Mouse (Mus musculus): ENCODE measurements around the gene Gabrg3. TPM values are rescaled to one million over a fixed set of nuclear protein-coding genes. Genes with fewer than 3 reads are reported as not detected.

Gabrg3 gene
- total RNA-seq, 4 experiments from 2014 or later: 2.6 to 11.3 (median 6.9) TPM

GRCm38 (mm10) chr7:57050906-57051635 lies 335.9 kb downstream of the Gabrg3 start:
- DNase-seq: no peak

GRCm38 (mm10) chr7:57037861-57038421 lies 349.0 kb downstream of the Gabrg3 start:
- DNase-seq: no peak

GRCm38 (mm10) chr7:57000585-57001261 lies 386.3 kb downstream of the Gabrg3 start:
- DNase-seq: no peak

GRCm38 (mm10) chr7:56997713-56998624 lies 389.0 kb downstream of the Gabrg3 start:
- no peak for DNase-seq

- DNase-seq: no peak
These were observed 440.6 kb downstream of the Gabrg3 start for GRCm38 (mm10) chr7:56946398-56946797.

- no peak for DNase-seq
These were observed 445.4 kb downstream of the Gabrg3 start for GRCm38 (mm10) chr7:56941606-56942005.

GRCm38 (mm10) chr7:56938020-56938419 lies 449.0 kb downstream of the Gabrg3 start:
- no peak for DNase-seq

GRCm38 (mm10) chr7:56919499-56919898 lies 467.5 kb downstream of the Gabrg3 start:
- DNase-seq: no peak

- DNase-seq: no peak
These were observed 472.1 kb downstream of the Gabrg3 start for GRCm38 (mm10) chr7:56914862-56915261.

GRCm38 (mm10) chr7:56899762-56900161 lies 487.2 kb downstream of the Gabrg3 start:
- no peak for DNase-seq

- no peak for DNase-seq
These were observed 519.5 kb downstream of the Gabrg3 start for GRCm38 (mm10) chr7:56867314-56868075.

- no peak for DNase-seq
These were observed 543.4 kb downstream of the Gabrg3 start for GRCm38 (mm10) chr7:56843565-56843964.

GRCm38 (mm10) chr7:56825446-56825845 lies 561.5 kb downstream of the Gabrg3 start:
- DNase-seq: no peak

GRCm38 (mm10) chr7:56801841-56802240 lies 585.1 kb downstream of the Gabrg3 start:
- no peak for DNase-seq

GRCm38 (mm10) chr7:56779122-56779521 lies 607.9 kb downstream of the Gabrg3 start:
- no peak for DNase-seq

- no peak for DNase-seq
These were observed 618.8 kb downstream of the Gabrg3 start for GRCm38 (mm10) chr7:56768216-56768615.

GRCm38 (mm10) chr7:56767796-56768195 lies 619.2 kb downstream of the Gabrg3 start:
- no peak for DNase-seq

GRCm38 (mm10) chr7:56765612-56766445 lies 621.2 kb downstream of the Gabrg3 start:
- no peak for DNase-seq

GRCm38 (mm10) chr7:56729225-56729624 lies 657.8 kb downstream of the Gabrg3 start:
- no peak for DNase-seq

Measured in adrenal gland, adult 8-10 months (tissue).